In genomic region chr8:106937081-106937800, GRCm38 (mm10) we compare ENCODE assay signal across 8 mouse cellular contexts. TPM values are rescaled to one million over a fixed set of nuclear protein-coding genes. Genes with fewer than 3 reads are reported as not detected.
A peak's percentile ranks its signal among the peaks of the same experiment; 100 is the strongest.
DNase-seq lines count a peak whose midpoint lies in the region; ATAC-seq and TF ChIP-seq lines count a peak whose summit lies in the region.

No protein-coding gene starts in this region.

- no peak for TF ChIP-seq RAD21 in MEL (IDR thresholded peaks at IDR 0.05; ENCODE audit: low read depth, low read length)

- no peak for DNase-seq in heart, adult 9 months (ENCODE audit: low spot score in 2 of 2)
- DNase-seq in MEL (ENCODE audit: low read depth, low spot score): peak; percentile 20
- no peak for DNase-seq in hindbrain, embryonic 11.5 days (ENCODE audit: low spot score)
- no peak for DNase-seq in urinary bladder, postnatal 25 days (ENCODE audit: low spot score)
- DNase-seq in layer of hippocampus, adult 18-20 months (ENCODE audit: low spot score in 2 of 2): no peak
- DNase-seq in layer of hippocampus, postnatal 36 days: no peak

- H3K36me3 ChIP-seq in heart, embryonic 16.5 days (ENCODE audit: control insufficient read depth, insufficient read depth): no peaks in the 10 kb centered on the region
- H3K36me3 ChIP-seq in MEL (ENCODE audit: control insufficient read depth in 1 of 2, insufficient read depth in 2 of 2, low read length in 2 of 2): peaks cover 0 to 12% of the 10 kb centered on the region in 2 experiments; a peak in 2 of 4 replicates
- no peaks in the 10 kb centered on the region for H3K36me3 ChIP-seq in hindbrain, embryonic 11.5 days (ENCODE audit: control insufficient read depth, insufficient read depth, low read length)
- H3K36me3 ChIP-seq in midbrain, embryonic 12.5 days: no peaks in the 10 kb centered on the region

- TF ChIP-seq CTCF in MEL (IDR thresholded peaks at IDR 0.05 in 2 of 3, conservative IDR thresholded peaks at IDR 0.05 in 1 of 3; ENCODE audit: control insufficient read depth in 1 of 3, insufficient read depth in 1 of 3, low read depth in 2 of 3, low read length in 3 of 3, poor library complexity in 1 of 3, severe bottlenecking in 1 of 3): no peak

- H3K27me3 ChIP-seq in heart, embryonic 16.5 days (ENCODE audit: control insufficient read depth, insufficient read depth, low read length): no peaks in the 10 kb centered on the region
- no peaks in the 10 kb centered on the region for H3K27me3 ChIP-seq in MEL (ENCODE audit: control insufficient read depth in 1 of 2, insufficient read depth in 2 of 2, low read length in 2 of 2)
- H3K27me3 ChIP-seq in hindbrain, embryonic 11.5 days (ENCODE audit: control insufficient read depth, insufficient read depth, low read length): no peaks in the 10 kb centered on the region; the same call in 1 of the 2 replicates
- peaks cover 18% of the 10 kb centered on the region for H3K27me3 ChIP-seq in midbrain, embryonic 12.5 days

- H3K4me3 ChIP-seq in heart, embryonic 16.5 days (ENCODE audit: low read length): peak overlapping the region; percentile 78
- H3K4me3 ChIP-seq in MEL (ENCODE audit: control insufficient read depth in 1 of 2, insufficient read depth in 1 of 2, low read depth in 2 of 2, low read length in 2 of 2): peak overlapping the region; percentile 63 to 95
- peak overlapping the region; percentile 90 for H3K4me3 ChIP-seq in hindbrain, embryonic 11.5 days (ENCODE audit: low read depth, low read length)
- H3K4me3 ChIP-seq in midbrain, embryonic 12.5 days: peak overlapping the region; percentile 91

- TF ChIP-seq EP300 in MEL (IDR thresholded peaks at IDR 0.05; ENCODE audit: low read depth in 1 of 2, low read length in 2 of 2): no peak

- 0 out of 2 replicates have a peak overlapping the region, but pooled peaks have one; percentile 87 for H3K27ac ChIP-seq in heart, embryonic 16.5 days (ENCODE audit: low read length)
- H3K27ac ChIP-seq in MEL (ENCODE audit: control insufficient read depth, low read depth, low read length): no peak overlapping the region
- no peak overlapping the region for H3K27ac ChIP-seq in hindbrain, embryonic 11.5 days (ENCODE audit: low read depth, low read length)
- no peak overlapping the region for H3K27ac ChIP-seq in midbrain, embryonic 12.5 days (replicated peaks)

- no peak for TF ChIP-seq POLR2A in MEL (IDR thresholded peaks at IDR 0.05; ENCODE audit: control insufficient read depth in 1 of 2, insufficient read depth in 1 of 2, low read depth in 1 of 2, low read length in 2 of 2, poor library complexity in 1 of 2)

- no peak for ATAC-seq in heart, embryonic 16.5 days (replicated peaks; ENCODE audit: extremely low read depth, insufficient read depth, low FRiP score)
- no peak for ATAC-seq in hindbrain, embryonic 11.5 days (ENCODE audit: low FRiP score)
- ATAC-seq in midbrain, embryonic 12.5 days (ENCODE audit: low FRiP score, low read depth): no peak

- H3K4me1 ChIP-seq in heart, embryonic 16.5 days (ENCODE audit: control insufficient read depth, insufficient read depth, low read length): peaks cover 20% of the 10 kb centered on the region
- H3K4me1 ChIP-seq in MEL (ENCODE audit: control insufficient read depth in 1 of 2, insufficient read depth in 2 of 2, low read length in 2 of 2): peaks cover 4 to 11% of the 10 kb centered on the region in 2 experiments; a peak in 2 of 4 replicates
- H3K4me1 ChIP-seq in hindbrain, embryonic 11.5 days (replicated peaks; ENCODE audit: control insufficient read depth, insufficient read depth, low read length): peaks cover 5% of the 10 kb centered on the region
- peaks cover 25% of the 10 kb centered on the region for H3K4me1 ChIP-seq in midbrain, embryonic 12.5 days

- peaks cover 3% of the 10 kb centered on the region for H3K79me2 ChIP-seq in MEL (ENCODE audit: control insufficient read depth, insufficient read depth, low read length, poor library complexity)

- peak overlapping the region; percentile 94 for H3K9ac ChIP-seq in heart, embryonic 16.5 days (ENCODE audit: low read length)
- H3K9ac ChIP-seq in MEL (ENCODE audit: control insufficient read depth, low read depth, low read length, poor library complexity, severe bottlenecking): no peak overlapping the region
- H3K9ac ChIP-seq in hindbrain, embryonic 11.5 days (ENCODE audit: low read depth, low read length): peak overlapping the region; percentile 91
- peak overlapping the region; percentile 89 for H3K9ac ChIP-seq in midbrain, embryonic 12.5 days (replicated peaks)

- peak overlapping the region; percentile 80 for H3K4me2 ChIP-seq in heart, embryonic 16.5 days (ENCODE audit: low read depth, low read length)
- H3K4me2 ChIP-seq in hindbrain, embryonic 11.5 days (replicated peaks; ENCODE audit: low read depth, low read length): peak overlapping the region; percentile 81
- peak overlapping the region; percentile 79 for H3K4me2 ChIP-seq in midbrain, embryonic 12.5 days (replicated peaks)

- WGBS in heart, embryonic 16.5 days: 38% methylated on average over 14 of the region's 14 CpGs
- 46% methylated on average over 14 of the region's 14 CpGs for WGBS in hindbrain, embryonic 11.5 days
- WGBS in midbrain, embryonic 12.5 days: 46% methylated on average over 14 of the region's 14 CpGs

- H3K9me3 ChIP-seq in heart, embryonic 16.5 days (replicated peaks; ENCODE audit: control insufficient read depth, low read length): no peaks in the 10 kb centered on the region
- no peaks in the 10 kb centered on the region for H3K9me3 ChIP-seq in MEL (replicated peaks; ENCODE audit: insufficient read depth, low read length)
- no peaks in the 10 kb centered on the region for H3K9me3 ChIP-seq in hindbrain, embryonic 11.5 days (ENCODE audit: control insufficient read depth, low read length)
- no peaks in the 10 kb centered on the region for H3K9me3 ChIP-seq in midbrain, embryonic 12.5 days

TF ChIP-seq in MEL, 35 proteins besides CTCF, POLR2A, EP300 and RAD21:
- no peak for TF ChIP-seq MAZ (IDR thresholded peaks at IDR 0.05; ENCODE audit: low read depth, low read length)
- no peak for TF ChIP-seq TBP (IDR thresholded peaks at IDR 0.05; ENCODE audit: low read depth, low read length)
- TF ChIP-seq MEF2A (IDR thresholded peaks at IDR 0.05; ENCODE audit: extremely low read depth, insufficient replicate concordance, low read depth, low read length, poor library complexity, severe bottlenecking): no peak
- TF ChIP-seq ZKSCAN1 (IDR thresholded peaks at IDR 0.05; ENCODE audit: low read depth, low read length): no peak
- no peak for TF ChIP-seq TCF12 (IDR thresholded peaks at IDR 0.05; ENCODE audit: low read depth, low read length)
- no peak for TF ChIP-seq HCFC1 (IDR thresholded peaks at IDR 0.05; ENCODE audit: low read depth, low read length)
- no peak for TF ChIP-seq MYB (IDR thresholded peaks at IDR 0.05; ENCODE audit: low read depth, low read length)
- TF ChIP-seq NRF1 (IDR thresholded peaks at IDR 0.05; ENCODE audit: insufficient read depth, low read depth, low read length, poor library complexity, severe bottlenecking): no peak
- TF ChIP-seq MYC (IDR thresholded peaks at IDR 0.05; ENCODE audit: low read depth, low read length): no peak
- no peak for TF ChIP-seq GATA1 (IDR thresholded peaks at IDR 0.05; ENCODE audit: low read depth, low read length)
- no peak; the same call in 1 of the 2 replicates for TF ChIP-seq MAFK (IDR thresholded peaks at IDR 0.05; ENCODE audit: borderline replicate concordance, low read depth, low read length)
- no peak for TF ChIP-seq BHLHE40 (IDR thresholded peaks at IDR 0.05; ENCODE audit: borderline replicate concordance, low read depth, low read length)
- no peak for TF ChIP-seq JUND (IDR thresholded peaks at IDR 0.05; ENCODE audit: low read depth, low read length)
- no peak for TF ChIP-seq CHD2 (IDR thresholded peaks at IDR 0.05; ENCODE audit: low read length)
- TF ChIP-seq USF1 (IDR thresholded peaks at IDR 0.05; ENCODE audit: low read depth, low read length): no peak
TF ChIP-seq in MEL: peak in this region for 0.

RNA-seq across cellular contexts. Expression of gene Sntb2, which starts 1.7 kb away (rescaled TPM):
- 11.7 and 12.4 TPM in 2 replicates for polyA plus RNA-seq in heart, embryonic 16.5 days (2015; fragmentation: Nextera tagmentation; extraction: Ambion mirVana)
- total RNA-seq in MEL (2012; rRNA removed): 3.0 and 3.6 TPM in 2 replicates
- 1 to 10 TPM in 1 of 2 experiments, not detected in 1; 3.8 TPM for polyA plus RNA-seq in MEL (2012; ENCODE audit: insufficient read depth in 1 of 2, insufficient read length in 2 of 2, low read depth in 1 of 2, low replicate concordance in 2 of 2, missing spikeins in 1 of 2)
- 7.5 and 9.9 TPM in 2 replicates for polyA plus RNA-seq in hindbrain, embryonic 11.5 days (2014; fragmentation: Nextera tagmentation; extraction: Ambion mirVana)
- 9.0 and 12.4 TPM in 2 replicates for polyA plus RNA-seq in midbrain, embryonic 12.5 days (2016; fragmentation: Nextera tagmentation; extraction: Ambion mirVana)
- total RNA-seq in layer of hippocampus, adult 18-20 months (2021): 10 to 100 TPM; 22.6 to 26.3 TPM
- 10 to 100 TPM; 22.4 to 27.9 TPM for total RNA-seq in layer of hippocampus, postnatal 36 days (2021)

RNA-seq across cellular contexts. Expression of gene Utp4, which starts 43.8 kb away (rescaled TPM):
- 42.5 and 48.1 TPM in 2 replicates for polyA plus RNA-seq in heart, embryonic 16.5 days (2015; fragmentation: Nextera tagmentation; extraction: Ambion mirVana)
- total RNA-seq in MEL (2012; rRNA removed): 165 and 174 TPM in 2 replicates
- polyA plus RNA-seq in MEL (2012; ENCODE audit: insufficient read depth in 1 of 2, insufficient read length in 2 of 2, low read depth in 1 of 2, low replicate concordance in 2 of 2, missing spikeins in 1 of 2): 100 to 1,000 TPM; 123 to 218 TPM
- 65.7 and 73.0 TPM in 2 replicates for polyA plus RNA-seq in hindbrain, embryonic 11.5 days (2014; fragmentation: Nextera tagmentation; extraction: Ambion mirVana)
- 49.7 and 54.2 TPM in 2 replicates for polyA plus RNA-seq in midbrain, embryonic 12.5 days (2016; fragmentation: Nextera tagmentation; extraction: Ambion mirVana)
- 10 to 100 TPM; 43.3 to 45.1 TPM for total RNA-seq in layer of hippocampus, adult 18-20 months (2021)
- 10 to 100 TPM; 41.0 to 43.5 TPM for total RNA-seq in layer of hippocampus, postnatal 36 days (2021)
